Mouse (Mus musculus) intestine, embryonic 15.5 days (tissue): ENCODE results near the gene Olfr1080. TPM values are rescaled to one million over a fixed set of nuclear protein-coding genes. Genes with fewer than 3 reads are reported as not detected.
"Not testable (repeated sequence)": the region's sequence is repeated elsewhere in the genome, so short reads cannot be mapped to it uniquely, and the experiment has no call there.

Source experiments
- ATAC-seq: fragments of 200-750 bp; cut with Nextera tagmentation; 2 replicates; pipeline ENCODE4 v1.8.0; 2017; ENCODE audit warnings: moderate TSS enrichment, moderate library complexity
- H3K27ac ChIP-seq: fragments of 300-500 bp; sonication (generic); 2 replicates; pipeline ENCODE4 v1.5.1; 2015; ENCODE audit warnings: mild to moderate bottlenecking, inconsistent platforms
- H3K27me3 ChIP-seq: fragments of 300-500 bp; sonication (generic); replicated peaks from 2 replicates; pipeline ENCODE4 v1.6.1; 2015; ENCODE audit warnings: inconsistent platforms
- H3K36me3 ChIP-seq: fragments of 300-500 bp; sonication (generic); 2 replicates; pipeline ENCODE4 v1.6.1; 2015; ENCODE audit warnings: inconsistent platforms
- H3K4me1 ChIP-seq: fragments of 300-500 bp; sonication (generic); replicated peaks from 2 replicates; pipeline ENCODE4 v1.6.1; 2015; ENCODE audit warnings: inconsistent platforms
- H3K4me2 ChIP-seq: fragments of 300-500 bp; sonication (generic); replicated peaks from 2 replicates; pipeline ENCODE4 v1.6.1; 2015; ENCODE audit warnings: mild to moderate bottlenecking, inconsistent platforms
- H3K4me3 ChIP-seq: fragments of 300-500 bp; sonication (generic); replicated peaks from 2 replicates; pipeline ENCODE4 v1.5.1; 2015; ENCODE audit warnings: inconsistent platforms
- H3K9ac ChIP-seq: fragments of 300-500 bp; sonication (generic); 2 replicates; pipeline ENCODE4 v1.6.1; 2015; ENCODE audit warnings: inconsistent platforms
- H3K9me3 ChIP-seq: fragments of 300-500 bp; sonication (generic); 2 replicates; pipeline ENCODE4 v1.6.1; 2016; ENCODE audit warnings: inconsistent platforms
- WGBS: fragments of 180-500 bp; shearing (Covaris S2); methylation state at CpG from one replicate; pipeline ENCODE4 v1.1.7; 2015; 5-methylcytosine and 5-hydroxymethylcytosine counted together
- polyA plus RNA-seq: library from polyadenylated mRNA; unstranded; fragments of >200 nt; fragmentation: Nextera tagmentation; extraction: Ambion mirVana; gene quantifications from 2 replicates; pipeline ENCODE4 v1.2.1, GENCODE M21; 2015

Olfr1080 gene
- not detected in 2 replicates for polyA plus RNA-seq

DNA sequence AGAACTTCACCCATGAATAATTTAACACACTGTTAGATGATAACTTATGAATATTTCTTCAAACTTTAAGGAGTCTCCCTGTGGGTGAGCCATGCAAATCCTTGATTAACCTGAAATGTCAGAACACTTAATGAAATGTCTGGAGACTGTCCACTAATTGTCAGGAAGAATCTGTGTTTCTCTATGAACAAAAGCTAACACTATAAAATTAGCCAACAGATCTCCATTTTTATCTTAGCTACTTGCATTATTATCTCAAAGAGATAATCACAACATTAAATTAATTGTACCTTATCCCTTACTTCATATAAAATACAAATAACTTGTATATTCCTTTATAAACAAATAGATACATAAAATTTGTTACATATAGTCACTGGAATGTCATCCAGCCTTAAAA lies at the start of gene Olfr1080:
TSS of gene Olfr1080 (minus strand) at position 101 of the 400 bp plus-strand sequence.
- H3K36me3 ChIP-seq, H3K9me3 ChIP-seq, ATAC-seq, H3K4me1 ChIP-seq, H3K4me2 ChIP-seq, H3K27me3 ChIP-seq, H3K27ac ChIP-seq, H3K4me3 ChIP-seq, H3K9ac ChIP-seq: not testable (repeated sequence)

DNA sequence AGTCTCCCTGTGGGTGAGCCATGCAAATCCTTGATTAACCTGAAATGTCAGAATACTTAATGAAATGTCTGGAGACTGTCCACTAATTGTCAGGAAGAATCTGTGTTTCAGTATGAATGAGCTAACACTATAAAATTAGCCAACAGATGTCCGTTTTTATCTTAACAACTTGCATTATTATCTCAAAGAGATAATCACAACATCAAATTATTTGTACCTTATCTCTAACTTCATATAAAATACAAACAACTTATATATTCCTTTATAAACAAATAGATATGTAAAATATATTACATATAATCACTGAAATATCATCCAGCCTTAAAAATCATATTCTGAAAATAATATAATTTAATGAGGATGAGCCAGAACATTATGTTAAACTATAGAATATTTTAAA lies 40.8 kb upstream of the Olfr1080 start, which contains the start of gene Olfr1082:
TSS of gene Olfr1082 (minus strand) at position 101 of the 400 bp plus-strand sequence.
- not testable (repeated sequence) for H3K27ac ChIP-seq, H3K36me3 ChIP-seq, ATAC-seq, H3K27me3 ChIP-seq, H3K4me3 ChIP-seq, H3K9me3 ChIP-seq, H3K4me1 ChIP-seq, H3K9ac ChIP-seq, H3K4me2 ChIP-seq
- WGBS = 36% methylated on average over 1 of the region's 1 CpGs

DNA sequence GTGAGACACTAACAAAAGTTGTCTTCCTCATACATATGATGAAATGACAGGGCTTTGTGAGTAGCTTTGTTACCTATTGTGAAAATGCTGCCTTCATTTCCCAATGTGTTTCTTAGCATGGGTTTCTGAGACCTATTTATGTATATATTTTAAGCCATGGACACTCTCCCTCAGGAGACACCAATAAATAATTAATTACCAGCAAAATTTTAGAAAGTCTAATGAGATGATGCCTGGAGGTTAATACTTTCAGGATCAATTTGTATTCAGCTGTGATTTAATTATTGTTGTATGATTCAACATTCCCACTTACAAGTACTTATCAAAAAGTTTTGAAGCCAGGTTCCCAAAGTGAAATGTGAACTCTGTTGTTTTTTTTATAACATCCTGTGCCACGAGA lies 15.7 kb downstream of the Olfr1080 start, which contains the start of gene Olfr1079:
TSS of gene Olfr1079 (minus strand) at position 101 of the 400 bp plus-strand sequence.
- H3K36me3 ChIP-seq = no peaks in the 10 kb centered on the region
- WGBS = 78% methylated on average over 1 of the region's 1 CpGs
- no peak within 1 kb of the TSS for H3K4me3 ChIP-seq
- no peak within 1 kb of the TSS for H3K9ac ChIP-seq
- ATAC-seq = no peak
- no peaks in the 10 kb centered on the region for H3K27me3 ChIP-seq
- no peaks in the 10 kb centered on the region for H3K9me3 ChIP-seq
- no peaks in the 10 kb centered on the region for H3K4me1 ChIP-seq
- H3K27ac ChIP-seq = no peak within 1 kb of the TSS
- H3K4me2 ChIP-seq = no peak within 1 kb of the TSS

DNA sequence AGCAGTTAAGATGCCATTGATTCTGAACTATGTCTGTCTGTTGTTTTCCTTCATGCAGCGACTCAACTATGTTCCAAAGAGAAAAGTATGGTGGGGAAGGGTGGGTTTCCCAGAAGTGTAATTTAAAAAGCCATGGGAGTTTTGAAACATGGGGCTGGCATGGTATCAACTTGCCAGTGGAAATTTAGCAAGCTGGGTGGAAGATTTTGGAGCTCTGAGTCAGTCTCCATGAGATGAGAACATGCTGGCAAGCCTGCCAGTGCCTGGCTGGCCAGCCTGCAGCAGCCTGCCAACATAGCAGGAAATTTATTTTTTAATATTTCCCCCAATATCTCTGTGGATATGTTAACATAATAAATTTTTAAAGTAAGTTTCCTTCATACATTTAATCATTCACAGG lies 27.0 kb downstream of the Olfr1080 start:
- Histone ChIP-seq H3K4me2 (no peak overlapping the region), H3K9ac (no peak overlapping the region), H3K9me3 (no peaks in the 10 kb centered on the region), H3K27me3 (no peaks in the 10 kb centered on the region), H3K4me1 (no peaks in the 10 kb centered on the region), H3K36me3 (no peaks in the 10 kb centered on the region), H3K27ac (no peak overlapping the region), H3K4me3 (no peak overlapping the region)
- no peak for ATAC-seq
- WGBS = 78% methylated on average over 1 of the region's 1 CpGs

DNA sequence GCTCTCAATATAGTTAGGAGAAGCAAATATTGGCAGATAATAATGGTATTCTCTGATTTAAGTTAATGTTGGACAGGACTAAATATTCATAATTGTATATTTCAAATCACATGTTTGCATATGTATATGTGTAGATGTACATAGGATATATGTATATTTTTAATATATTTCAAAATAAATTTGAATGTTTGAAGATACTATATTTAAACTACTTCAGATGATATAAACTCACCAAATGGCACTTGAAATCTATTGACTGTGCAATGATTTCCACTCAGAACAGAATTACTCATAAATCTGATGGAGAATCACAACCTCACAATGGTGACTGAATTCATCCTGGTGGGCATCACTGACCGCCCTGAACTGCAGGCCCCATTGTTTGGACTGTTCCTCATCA lies 49.9 kb downstream of the Olfr1080 start, which contains the start of gene Olfr1076:
TSS of gene Olfr1076 (plus strand) at position 301 of the 400 bp plus-strand sequence.
- no peak within 1 kb of the TSS for H3K9ac ChIP-seq
- ATAC-seq = no peak
- no peaks in the 10 kb centered on the region for H3K36me3 ChIP-seq
- no peaks in the 10 kb centered on the region for H3K27me3 ChIP-seq
- no peak within 1 kb of the TSS for H3K4me2 ChIP-seq
- no peak within 1 kb of the TSS for H3K4me3 ChIP-seq
- H3K9me3 ChIP-seq = no peaks in the 10 kb centered on the region
- no peaks in the 10 kb centered on the region for H3K4me1 ChIP-seq
- no peak within 1 kb of the TSS for H3K27ac ChIP-seq
- WGBS = 84% methylated on average over 1 of the region's 1 CpGs

Other genes starting within 250 kb of the Olfr1080 start
- gene Olfr1053, start 243.0 kb downstream of the Olfr1080 start, polyA plus RNA-seq = not detected in 2 replicates
- not detected in 2 replicates for gene Olfr1054, start 222.8 kb downstream of the Olfr1080 start, polyA plus RNA-seq
- not detected in 2 replicates for gene Olfr1055, start 208.0 kb downstream of the Olfr1080 start, polyA plus RNA-seq
- not detected in 2 replicates for gene Olfr1056, start 195.8 kb downstream of the Olfr1080 start, polyA plus RNA-seq
- not detected in 2 replicates for gene Olfr1057, start 179.8 kb downstream of the Olfr1080 start, polyA plus RNA-seq
- not detected in 2 replicates for gene Olfr1058, start 169.7 kb downstream of the Olfr1080 start, polyA plus RNA-seq
- gene Olfr1061, start 144.2 kb downstream of the Olfr1080 start, polyA plus RNA-seq = not detected in 2 replicates
- not detected in 2 replicates for gene Olfr1062, start 131.5 kb downstream of the Olfr1080 start, polyA plus RNA-seq
- not detected in 2 replicates for gene Olfr1065, start 107.6 kb downstream of the Olfr1080 start, polyA plus RNA-seq
- gene Olfr1066, start 102.0 kb downstream of the Olfr1080 start, polyA plus RNA-seq = not detected in 2 replicates
- not detected in 2 replicates for gene Olfr228, start 70.8 kb downstream of the Olfr1080 start, polyA plus RNA-seq
- not detected in 2 replicates for gene Olfr1076, start 49.8 kb downstream of the Olfr1080 start, polyA plus RNA-seq
- not detected in 2 replicates for gene Olfr1079, start 15.8 kb downstream of the Olfr1080 start, polyA plus RNA-seq
- gene Olfr1082, start 40.7 kb upstream of the Olfr1080 start, polyA plus RNA-seq = not detected in 2 replicates
- gene Olfr1084, start 81.5 kb upstream of the Olfr1080 start, polyA plus RNA-seq = not detected in 2 replicates
- not detected in 2 replicates for gene Olfr1085, start 103.8 kb upstream of the Olfr1080 start, polyA plus RNA-seq
- not detected in 2 replicates for gene Olfr1086, start 121.9 kb upstream of the Olfr1080 start, polyA plus RNA-seq
- not detected in 2 replicates for gene Olfr1087, start 140.2 kb upstream of the Olfr1080 start, polyA plus RNA-seq
- not detected in 2 replicates for gene Olfr1089, start 175.5 kb upstream of the Olfr1080 start, polyA plus RNA-seq
- not detected in 2 replicates for gene Olfr1090, start 200.8 kb upstream of the Olfr1080 start, polyA plus RNA-seq
- gene Olfr1093, start 224.2 kb upstream of the Olfr1080 start, polyA plus RNA-seq = not detected in 2 replicates